Mouse (Mus musculus): ENCODE measurements at regions not wholly inside any gene's neighbourhood (a gene's known extent, or its start where the extent isn't known, plus 50 kb on each side); places are given as distances from the start of the nearest gene placed in this dataset.

- Histone ChIP-seq H3K9ac (ENCODE audit: low read length) (no peak overlapping the region), H3K27ac (ENCODE audit: low read depth, low read length) (no peak overlapping the region), H3K4me1 (ENCODE audit: control insufficient read depth, insufficient read depth, low read length) (no peaks in the 10 kb centered on the region), H3K4me3 (ENCODE audit: low read depth, low read length) (no peak overlapping the region), H3K4me2 (no peak overlapping the region), H3K9me3 (ENCODE audit: control insufficient read depth, low read length) (no peaks in the 10 kb centered on the region; the same call in 1 of the 2 replicates), H3K27me3 (ENCODE audit: control insufficient read depth, insufficient read depth, low read length) (no peaks in the 10 kb centered on the region), H3K36me3 (ENCODE audit: control insufficient read depth, insufficient read depth, low read length) (no peaks in the 10 kb centered on the region)
- 94% methylated on average over 5 of the region's 5 CpGs for WGBS
- no peak for DNase-seq (ENCODE audit: low spot score, missing footprints)
- no peak for ATAC-seq (ENCODE audit: low FRiP score)
These were observed 52.7 kb upstream of the Mast4 start for GRCm38 (mm10) chr13:103386948-103387347.

Measured in midbrain, embryonic 11.5 days (tissue).